Mouse (Mus musculus) testis, adult 2 months (tissue): Measurements from ENCODE around the gene Nutm1. TPM values are rescaled to one million over a fixed set of nuclear protein-coding genes. Genes with fewer than 3 reads are reported as not detected.

Experiments
- H3K27ac ChIP-seq: fragments of 200-500 bp; 2 replicates; pipeline ENCODE4 v1.5.1; 2012; ENCODE audit warnings: low read depth, low read length; ENCODE audit not compliant: control insufficient read depth, insufficient read depth
- H3K27me3 ChIP-seq: fragments of 200-500 bp; 2 replicates; pipeline ENCODE4 v1.6.1; 2012; ENCODE audit warnings: mild to moderate bottlenecking, low read length, moderate library complexity; ENCODE audit not compliant: control insufficient read depth, insufficient read depth
- H3K36me3 ChIP-seq: fragments of 200-500 bp; 2 replicates; pipeline ENCODE4 v1.6.1; 2012; ENCODE audit warnings: mild to moderate bottlenecking, low read length; ENCODE audit not compliant: control insufficient read depth, insufficient read depth
- H3K4me1 ChIP-seq: fragments of 200-500 bp; 2 replicates; pipeline ENCODE4 v1.6.1; 2012; ENCODE audit warnings: low read length; ENCODE audit not compliant: control insufficient read depth, insufficient read depth
- H3K4me3 ChIP-seq: fragments of 200-500 bp; 2 replicates; pipeline ENCODE4 v1.5.1; 2012; ENCODE audit warnings: low read depth, mild to moderate bottlenecking, low read length, moderate library complexity, mixed read lengths; ENCODE audit not compliant: control insufficient read depth
- CTCF ChIP-seq: fragments of 200-500 bp; IDR thresholded peaks from 2 replicates; pipeline ENCODE4 v1.5.1; 2012; ENCODE audit warnings: low read depth, mild to moderate bottlenecking, inconsistent platforms, low read length, moderate library complexity; ENCODE audit not compliant: control insufficient read depth, insufficient read depth, insufficient replicate concordance
- POLR2A ChIP-seq: fragments of 200-500 bp; IDR thresholded peaks from 2 replicates; pipeline ENCODE4 v1.6.1; 2012; ENCODE audit warnings: low read depth, mild to moderate bottlenecking, inconsistent platforms, low read length, moderate library complexity; ENCODE audit not compliant: control insufficient read depth
- polyA plus RNA-seq: library from polyadenylated mRNA; depleted of rRNA; stranded (reverse); fragments of >200 nt; gene quantifications from 2 replicates; pipeline ENCODE4 v1.2.3, GENCODE M21; 2012

Nutm1 gene
- polyA plus RNA-seq, 1 experiment, result 22.6 TPM

GRCm38 (mm10) chr2:112261748-112262653, 2.9 kb upstream of the Nutm1 start, which contains the start of gene Nop10:
TSS of gene Nop10 (plus strand) at chr2:112261926.
- Histone ChIP-seq H3K36me3 (peaks cover 2% of the 10 kb centered on the region), H3K4me1 (peaks cover 11% of the 10 kb centered on the region), H3K27ac (peak within 1 kb of the TSS; percentile 94), H3K4me3 (peak within 1 kb of the TSS; percentile 89), H3K27me3 (no peaks in the 10 kb centered on the region)
- peak; percentile 74 for TF ChIP-seq CTCF
- TF ChIP-seq POLR2A, result peak; percentile 100

GRCm38 (mm10) chr2:112254675-112255515, 4.2 kb downstream of the Nutm1 start:
- Histone ChIP-seq H3K27ac (no peak overlapping the region), H3K4me3 (no peak overlapping the region), H3K27me3 (no peaks in the 10 kb centered on the region), H3K4me1 (peaks cover 11% of the 10 kb centered on the region), H3K36me3 (no peaks in the 10 kb centered on the region)
- no peak for TF ChIP-seq CTCF
- no peak for TF ChIP-seq POLR2A

DNA sequence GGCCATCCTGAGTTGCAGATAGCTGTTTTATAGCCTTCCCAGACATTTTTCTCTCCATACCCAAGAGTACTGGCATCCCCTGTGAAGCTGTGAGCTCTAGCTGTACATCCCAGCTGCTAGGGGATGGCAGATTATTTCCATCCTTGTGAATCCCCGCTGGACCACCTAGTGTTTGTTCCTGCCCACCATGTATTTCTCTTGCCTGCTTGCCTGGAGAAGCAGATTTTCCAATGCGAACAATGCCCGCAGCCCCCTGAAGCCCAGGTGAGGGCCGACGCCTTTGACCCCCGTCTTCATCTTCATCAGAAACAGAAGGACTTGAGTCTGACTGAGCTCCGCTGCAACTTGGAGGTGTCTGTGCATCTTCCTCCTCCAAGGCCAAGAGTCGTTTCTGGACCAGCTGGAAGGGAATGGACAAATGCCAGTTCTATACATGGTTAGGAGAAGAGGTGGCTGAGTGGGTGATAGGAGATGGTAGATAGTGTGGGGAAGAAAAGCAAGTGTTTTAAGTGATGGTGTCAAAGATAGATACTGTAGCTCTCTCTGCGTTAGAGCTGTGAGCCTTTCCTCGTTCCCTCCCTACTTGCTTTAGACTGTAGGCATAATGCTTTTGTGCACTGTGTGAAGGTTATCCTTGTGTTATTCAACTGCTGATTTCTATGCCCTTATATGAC, 9.2 kb downstream of the Nutm1 start:
- Histone ChIP-seq H3K36me3 (no peaks in the 10 kb centered on the region; the same call in 1 of the 2 replicates), H3K27me3 (no peaks in the 10 kb centered on the region), H3K4me1 (no peaks in the 10 kb centered on the region), H3K4me3 (no peak overlapping the region), H3K27ac (no peak overlapping the region)
- no peak for TF ChIP-seq CTCF
- no peak for TF ChIP-seq POLR2A

- no peak overlapping the region for H3K4me3 ChIP-seq
- no peak overlapping the region for H3K27ac ChIP-seq
- no peaks in the 10 kb centered on the region for H3K4me1 ChIP-seq
- no peak for TF ChIP-seq POLR2A
- no peak for TF ChIP-seq CTCF
- H3K36me3 ChIP-seq, result no peaks in the 10 kb centered on the region; the same call in 1 of the 2 replicates
- H3K27me3 ChIP-seq, result no peaks in the 10 kb centered on the region
Observed at GRCm38 (mm10) chr2:112247323-112247722, 11.8 kb downstream of the Nutm1 start.

DNA sequence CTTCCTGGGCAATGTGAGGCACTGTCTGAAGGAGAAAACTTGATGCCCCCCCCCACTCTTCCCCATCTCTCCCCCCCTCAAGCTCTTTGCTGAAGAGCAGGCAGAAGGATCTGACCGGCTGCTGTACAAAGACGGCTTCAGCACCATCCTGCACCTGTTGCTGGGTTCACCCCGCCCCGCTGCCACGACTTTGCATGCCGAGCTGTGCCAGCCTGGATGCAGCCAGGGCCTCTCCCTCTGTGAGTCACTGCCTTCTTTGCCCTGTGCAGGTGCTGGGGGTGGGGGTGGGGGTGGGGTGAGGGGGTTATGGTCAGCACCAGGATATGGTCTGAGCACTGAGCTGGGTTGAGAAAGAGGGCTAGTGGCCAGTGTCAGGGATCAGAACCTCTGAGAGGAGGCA, 12.9 kb downstream of the Nutm1 start:
- no peak overlapping the region for H3K27ac ChIP-seq

GRCm38 (mm10) chr2:112245307-112245706, 13.8 kb downstream of the Nutm1 start:
- H3K27ac ChIP-seq, result no peak overlapping the region
- TF ChIP-seq POLR2A (no peak), CTCF (no peak)
- peaks cover 2% of the 10 kb centered on the region for H3K4me1 ChIP-seq
- H3K36me3 ChIP-seq, result no peaks in the 10 kb centered on the region; the same call in 1 of the 2 replicates
- H3K4me3 ChIP-seq, result no peak overlapping the region
- no peaks in the 10 kb centered on the region for H3K27me3 ChIP-seq

More for the DNA sequence above, 12.9 kb downstream of the Nutm1 start:
- TF ChIP-seq POLR2A, result no peak
- no peak for TF ChIP-seq CTCF
- no peaks in the 10 kb centered on the region for H3K4me1 ChIP-seq
- no peaks in the 10 kb centered on the region; the same call in 1 of the 2 replicates for H3K36me3 ChIP-seq
- H3K4me3 ChIP-seq, result no peak overlapping the region
- H3K27me3 ChIP-seq, result no peaks in the 10 kb centered on the region
